Mouse (Mus musculus) intestine, embryonic 14.5 days (tissue): ENCODE results near the gene Pde8a. TPM values are rescaled to one million over a fixed set of nuclear protein-coding genes. Genes with fewer than 3 reads are reported as not detected.

Experiments
- ATAC-seq: fragments of 200-750 bp; cut with Nextera tagmentation; replicated peaks from 2 replicates; pipeline ENCODE4 v1.8.0; 2017; ENCODE audit warnings: low read depth, moderate number of reproducible peaks, moderate TSS enrichment, moderate library complexity; ENCODE audit not compliant: low FRiP score, low TSS enrichment
- DNase-seq: peaks from one replicate; pipeline ENCODE4 v3.0.0-alpha.2; 2018; ENCODE audit warnings: low spot score
- H3K27ac ChIP-seq: fragments of 300-500 bp; sonication (generic); 2 replicates; pipeline ENCODE4 v1.5.1; 2014; ENCODE audit warnings: low read depth, mild to moderate bottlenecking, control low read depth
- H3K27me3 ChIP-seq: fragments of 300-500 bp; sonication (generic); replicated peaks from 2 replicates; pipeline ENCODE4 v1.6.1; 2014; ENCODE audit warnings: low read length, control low read depth; ENCODE audit not compliant: control insufficient read depth, insufficient read depth
- H3K36me3 ChIP-seq: fragments of 300-500 bp; sonication (generic); 2 replicates; pipeline ENCODE4 v1.6.1; 2014; ENCODE audit warnings: low read length, control low read depth; ENCODE audit not compliant: control insufficient read depth, insufficient read depth
- H3K4me1 ChIP-seq: fragments of 300-500 bp; sonication (generic); replicated peaks from 2 replicates; pipeline ENCODE4 v1.6.1; 2014; ENCODE audit warnings: low read length, control low read depth, mixed read lengths; ENCODE audit not compliant: control insufficient read depth, insufficient read depth
- H3K4me2 ChIP-seq: fragments of 300-500 bp; sonication (generic); 2 replicates; pipeline ENCODE4 v1.6.1; 2014; ENCODE audit warnings: low read length
- H3K4me3 ChIP-seq: fragments of 300-500 bp; sonication (generic); 2 replicates; pipeline ENCODE4 v1.5.1; 2014; ENCODE audit warnings: low read depth, low read length, control low read depth, mixed read lengths
- H3K9ac ChIP-seq: fragments of 300-500 bp; sonication (generic); 2 replicates; pipeline ENCODE4 v1.6.1; 2014; ENCODE audit warnings: mild to moderate bottlenecking, low read length
- H3K9me3 ChIP-seq: fragments of 300-500 bp; sonication (generic); 2 replicates; pipeline ENCODE4 v1.6.1; 2016; ENCODE audit warnings: low read length, control low read depth; ENCODE audit not compliant: control insufficient read depth
- WGBS: fragments of 180-500 bp; shearing (Covaris S2); extraction: QIAGEN DNeasy Blood & Tissue Kit; methylation state at CpG from one replicate; pipeline ENCODE4 v1.1.7; 2014; 5-methylcytosine and 5-hydroxymethylcytosine counted together
- polyA plus RNA-seq: library from polyadenylated mRNA; unstranded; fragments of >200 nt; fragmentation: Nextera tagmentation; extraction: Ambion mirVana; gene quantifications from 2 replicates; pipeline ENCODE4 v1.2.1, GENCODE M21; 2014

The Pde8a gene
- polyA plus RNA-seq: 3.1 and 3.7 TPM in 2 replicates

DNA sequence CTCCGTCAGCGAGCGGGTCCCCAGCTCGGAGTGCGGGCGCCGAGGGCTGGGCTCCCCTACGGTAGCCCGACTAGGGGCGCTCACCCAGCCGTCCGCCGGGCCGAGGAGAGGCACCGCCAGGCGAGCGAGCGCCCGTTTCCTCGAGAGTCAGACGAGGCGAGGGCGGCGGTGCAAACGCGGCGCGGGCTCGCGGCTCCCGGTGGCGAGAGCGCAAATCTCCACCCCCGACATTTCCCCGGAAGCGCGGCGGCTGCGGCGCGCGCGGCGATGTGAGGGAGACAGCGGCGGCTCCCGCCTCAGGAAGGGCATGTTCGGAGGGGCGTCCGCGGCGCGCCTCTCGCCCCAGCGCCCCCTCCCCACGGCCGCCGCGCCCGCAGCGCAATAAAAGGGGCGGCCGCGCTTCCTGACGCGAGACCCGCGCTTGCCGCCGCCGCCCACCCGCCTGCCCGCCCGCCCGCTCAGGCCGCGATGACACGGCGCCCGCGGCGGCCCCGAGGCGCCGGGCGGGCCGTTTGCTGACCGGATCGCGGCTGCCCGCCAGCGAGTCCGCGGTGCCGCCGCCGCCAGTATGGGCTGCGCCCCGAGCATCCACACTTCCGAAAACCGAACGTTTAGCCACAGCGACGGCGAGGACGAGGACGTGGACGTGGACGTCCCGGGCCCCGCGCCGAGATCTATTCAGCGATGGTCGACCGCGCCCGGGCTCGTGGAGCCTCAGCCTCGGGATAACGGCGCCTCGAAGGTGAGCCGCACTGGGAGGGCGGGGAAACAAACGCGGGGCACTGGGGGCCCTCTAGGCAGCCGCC lies at the start of gene Pde8a:
Gene Pde8a (plus strand): TSS at position 250 of the 806 bp plus-strand sequence.
- Histone ChIP-seq H3K9me3 (no peaks in the 10 kb centered on the region), H3K27ac (peak within 1 kb of the TSS; percentile 57; the same call in 1 of the 2 replicates), H3K9ac (peak within 1 kb of the TSS; percentile 37), H3K27me3 (peaks cover 52% of the 10 kb centered on the region), H3K36me3 (no peaks in the 10 kb centered on the region), H3K4me3 (peak within 1 kb of the TSS; percentile 47), H3K4me2 (peak within 1 kb of the TSS; percentile 67), H3K4me1 (peaks cover 12% of the 10 kb centered on the region; the same call in 1 of the 2 replicates)
- DNase-seq (peak; percentile 68), ATAC-seq (peak; percentile 10; the same call in 1 of the 2 replicates)
- 1% methylated on average over 110 of the region's 128 CpGs for whole genome bisulfite sequencing

DNA sequence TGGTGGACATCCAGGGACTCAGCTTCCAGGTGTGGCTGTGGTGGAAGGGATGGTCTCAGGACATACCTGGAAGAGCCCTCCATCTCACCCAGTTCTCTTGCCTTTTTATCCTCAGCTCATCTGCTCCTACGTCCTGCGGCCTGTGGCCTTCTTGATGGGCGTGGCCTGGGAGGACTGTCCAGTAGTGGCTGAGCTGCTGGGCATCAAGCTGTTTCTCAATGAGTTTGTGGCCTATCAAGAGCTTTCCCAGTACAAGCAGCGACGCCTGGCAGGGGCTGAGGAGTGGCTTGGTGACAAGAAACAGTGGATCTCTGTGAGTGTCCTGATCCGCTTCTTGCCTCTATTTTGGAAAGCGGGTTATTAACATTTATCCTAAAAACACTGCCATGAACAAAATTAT lies 49.0 kb upstream of the Pde8a start:
- H3K4me1 ChIP-seq: no peaks in the 10 kb centered on the region
- H3K27ac ChIP-seq: no peak overlapping the region
- H3K27me3 ChIP-seq: no peaks in the 10 kb centered on the region
- no peaks in the 10 kb centered on the region for H3K9me3 ChIP-seq
- DNase-seq: no peak
- ATAC-seq: no peak
- H3K9ac ChIP-seq: no peak overlapping the region
- H3K36me3 ChIP-seq: no peaks in the 10 kb centered on the region
- no peak overlapping the region for H3K4me2 ChIP-seq
- H3K4me3 ChIP-seq: no peak overlapping the region
- 67% methylated on average over 7 of the region's 7 CpGs for WGBS

DNA sequence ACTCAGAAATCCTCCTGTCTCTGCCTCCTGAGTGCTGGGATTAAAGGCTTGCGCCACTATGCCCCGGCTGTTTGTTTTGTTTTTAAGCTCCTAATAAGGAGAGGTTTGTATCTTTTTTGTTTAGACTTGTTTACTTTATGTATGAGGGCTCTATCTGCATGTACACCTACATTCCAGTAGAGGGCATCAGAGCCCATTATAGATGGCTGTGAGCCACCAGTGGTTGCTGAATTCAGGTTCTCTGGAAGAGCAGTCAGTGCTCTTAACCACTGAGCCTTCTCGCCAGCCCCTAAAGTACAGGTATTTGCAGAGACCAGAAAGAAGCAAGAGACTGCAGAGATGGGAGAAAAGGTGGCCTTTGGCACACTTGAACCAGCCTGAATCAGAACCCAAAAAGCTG lies 46.3 kb upstream of the Pde8a start:
- 38% methylated on average over 3 of the region's 3 CpGs for WGBS
- no peaks in the 10 kb centered on the region for H3K9me3 ChIP-seq
- DNase-seq: no peak
- H3K27ac ChIP-seq: no peak overlapping the region
- no peak for ATAC-seq
- H3K9ac ChIP-seq: no peak overlapping the region
- no peak overlapping the region for H3K4me2 ChIP-seq
- H3K4me3 ChIP-seq: no peak overlapping the region
- no peaks in the 10 kb centered on the region for H3K4me1 ChIP-seq
- H3K27me3 ChIP-seq: no peaks in the 10 kb centered on the region
- H3K36me3 ChIP-seq: no peaks in the 10 kb centered on the region

DNA sequence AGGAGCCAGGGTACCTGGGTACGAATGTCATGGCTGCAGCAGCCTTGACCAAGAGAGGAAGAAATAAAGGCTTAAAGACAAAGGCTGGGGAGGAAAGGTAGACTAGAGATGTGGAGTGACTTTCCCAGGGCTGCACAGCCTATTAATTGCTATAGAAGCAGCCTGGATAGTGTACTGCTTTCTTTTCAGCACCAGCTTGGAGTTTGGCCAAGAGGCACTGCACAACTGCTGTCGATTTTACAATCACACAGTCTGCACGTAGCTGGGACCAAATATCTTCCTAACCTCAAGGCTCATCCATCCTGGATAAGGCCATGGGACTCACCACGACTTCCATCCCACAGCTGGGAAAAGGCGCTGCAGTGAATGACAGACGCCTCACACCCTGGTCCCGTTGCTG lies 44.0 kb upstream of the Pde8a start:
- ATAC-seq: no peak
- no peak overlapping the region for H3K4me3 ChIP-seq
- DNase-seq: no peak

DNA sequence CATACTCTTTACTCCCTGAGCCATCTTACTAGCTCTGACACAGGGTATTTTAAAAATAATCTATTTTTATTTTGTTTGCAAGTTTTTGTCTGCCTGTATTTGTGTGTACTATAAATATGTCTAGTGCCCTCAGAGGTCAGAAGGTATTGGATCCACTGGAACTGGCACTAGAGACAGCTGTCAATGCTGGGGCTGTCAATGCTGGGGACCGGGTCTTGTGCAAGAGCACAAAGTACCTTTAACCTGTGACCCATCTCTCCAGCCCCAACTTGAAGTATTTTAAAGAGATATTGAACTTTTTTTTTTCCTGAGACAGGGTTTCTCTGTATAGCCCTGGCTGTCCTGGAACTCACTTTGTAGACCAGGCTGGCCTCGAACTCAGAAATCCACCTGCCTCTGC lies 39.5 kb upstream of the Pde8a start:
- Histone ChIP-seq H3K9me3 (peaks cover 4% of the 10 kb centered on the region; the same call in 1 of the 2 replicates), H3K27ac (no peak overlapping the region), H3K36me3 (no peaks in the 10 kb centered on the region), H3K9ac (no peak overlapping the region), H3K4me1 (no peaks in the 10 kb centered on the region), H3K4me3 (no peak overlapping the region), H3K4me2 (no peak overlapping the region), H3K27me3 (no peaks in the 10 kb centered on the region)
- ATAC-seq (no peak), DNase-seq (no peak)
- 83% methylated on average over 2 of the region's 2 CpGs for WGBS

More for the DNA sequence above, 44.0 kb upstream of the Pde8a start:
- H3K27me3 ChIP-seq: no peaks in the 10 kb centered on the region
- H3K36me3 ChIP-seq: no peaks in the 10 kb centered on the region
- H3K9ac ChIP-seq: no peak overlapping the region
- no peak overlapping the region for H3K4me2 ChIP-seq
- H3K4me1 ChIP-seq: no peaks in the 10 kb centered on the region
- 69% methylated on average over 7 of the region's 7 CpGs for WGBS
- H3K27ac ChIP-seq: no peak overlapping the region
- peaks cover 4% of the 10 kb centered on the region; the same call in 1 of the 2 replicates for H3K9me3 ChIP-seq

DNA sequence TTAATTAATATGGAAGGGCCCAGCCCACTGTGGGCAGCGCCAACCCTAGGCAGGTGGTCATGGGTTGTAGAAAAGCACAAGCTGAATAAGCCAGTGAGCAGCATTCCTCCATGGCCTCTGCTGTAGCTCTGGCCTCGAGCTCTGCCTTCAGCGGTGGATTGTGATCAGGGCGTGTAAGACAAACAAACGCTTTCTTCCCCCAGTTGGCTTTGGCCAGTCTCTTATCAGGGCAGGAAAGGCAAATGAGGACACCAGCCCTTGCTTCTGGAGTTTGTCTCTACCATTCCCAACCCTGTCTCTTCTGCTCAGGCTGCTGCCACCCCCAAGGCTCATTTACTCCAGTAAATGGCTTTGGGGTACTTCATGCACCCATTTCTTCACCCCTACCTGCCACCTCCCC lies 38.7 kb upstream of the Pde8a start:
- DNase-seq (no peak), ATAC-seq (no peak)
- Histone ChIP-seq H3K9ac (no peak overlapping the region), H3K27ac (no peak overlapping the region), H3K36me3 (no peaks in the 10 kb centered on the region), H3K4me1 (no peaks in the 10 kb centered on the region), H3K4me3 (no peak overlapping the region), H3K4me2 (no peak overlapping the region), H3K9me3 (peaks cover 4% of the 10 kb centered on the region; the same call in 1 of the 2 replicates), H3K27me3 (no peaks in the 10 kb centered on the region)
- WGBS: 75% methylated on average over 5 of the region's 5 CpGs

DNA sequence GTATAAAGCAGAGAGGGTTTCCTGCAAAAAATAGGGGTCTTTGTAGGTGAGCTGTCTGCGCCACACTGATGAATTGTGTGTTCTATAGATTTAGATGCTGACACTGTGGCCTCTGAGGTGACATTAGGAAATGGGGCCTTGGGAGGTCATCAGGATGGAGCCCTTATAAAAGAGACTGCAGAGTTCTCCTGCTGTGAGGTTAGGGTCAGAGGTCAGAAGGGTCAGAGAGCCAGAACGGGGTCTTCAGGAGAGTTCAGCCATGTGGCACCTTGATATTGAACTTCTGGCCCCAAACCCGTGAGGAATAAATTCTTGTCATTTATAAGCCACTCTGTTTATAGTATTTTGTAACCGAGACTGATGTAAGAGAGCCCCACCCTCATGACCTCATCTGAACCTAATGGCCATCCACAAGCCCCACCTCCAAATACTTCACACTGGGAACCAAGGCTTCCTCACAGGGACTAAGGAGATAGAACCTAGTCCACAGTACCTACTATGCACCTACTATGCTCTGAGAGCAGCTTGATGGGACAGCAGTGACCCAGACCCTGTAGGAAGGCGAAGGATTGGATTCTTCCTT lies 37.1 kb upstream of the Pde8a start:
- Histone ChIP-seq H3K27ac (no peak overlapping the region), H3K9ac (no peak overlapping the region), H3K36me3 (no peaks in the 10 kb centered on the region), H3K9me3 (peaks cover 4% of the 10 kb centered on the region; the same call in 1 of the 2 replicates), H3K27me3 (no peaks in the 10 kb centered on the region), H3K4me2 (no peak overlapping the region), H3K4me1 (no peaks in the 10 kb centered on the region), H3K4me3 (no peak overlapping the region)
- 52% methylated on average over 5 of the region's 5 CpGs for WGBS
- no peak for DNase-seq
- ATAC-seq: no peak

DNA sequence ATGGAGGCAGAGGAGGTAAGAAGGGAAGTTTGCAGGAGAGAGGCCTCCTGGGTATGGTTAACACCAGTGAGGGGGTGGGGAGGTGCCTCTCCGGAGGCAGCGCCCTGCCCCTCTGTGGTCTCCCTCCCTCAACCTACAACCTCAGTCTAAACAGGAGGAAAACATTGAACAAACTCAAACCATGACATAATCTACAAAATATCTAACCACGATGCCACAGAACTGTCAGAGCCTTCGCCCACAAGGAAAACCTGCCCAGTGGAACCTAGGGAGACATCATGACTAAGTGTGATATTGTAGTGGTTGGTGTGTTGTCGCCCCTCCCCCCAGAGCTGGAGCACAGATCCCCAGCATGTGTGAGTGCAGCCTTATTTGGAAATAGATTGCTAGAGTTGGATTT lies 33.9 kb upstream of the Pde8a start:
- 60% methylated on average over 5 of the region's 5 CpGs for WGBS
- no peaks in the 10 kb centered on the region for H3K9me3 ChIP-seq
- no peaks in the 10 kb centered on the region for H3K36me3 ChIP-seq

More for the DNA sequence above, 33.9 kb upstream of the Pde8a start:
- Histone ChIP-seq H3K4me1 (no peaks in the 10 kb centered on the region), H3K27me3 (no peaks in the 10 kb centered on the region), H3K27ac (no peak overlapping the region), H3K4me3 (no peak overlapping the region), H3K9ac (no peak overlapping the region), H3K4me2 (no peak overlapping the region)
- DNase-seq (no peak), ATAC-seq (no peak)
